ENCODE assay signal across 18 mouse cellular contexts in the genomic region with DNA sequence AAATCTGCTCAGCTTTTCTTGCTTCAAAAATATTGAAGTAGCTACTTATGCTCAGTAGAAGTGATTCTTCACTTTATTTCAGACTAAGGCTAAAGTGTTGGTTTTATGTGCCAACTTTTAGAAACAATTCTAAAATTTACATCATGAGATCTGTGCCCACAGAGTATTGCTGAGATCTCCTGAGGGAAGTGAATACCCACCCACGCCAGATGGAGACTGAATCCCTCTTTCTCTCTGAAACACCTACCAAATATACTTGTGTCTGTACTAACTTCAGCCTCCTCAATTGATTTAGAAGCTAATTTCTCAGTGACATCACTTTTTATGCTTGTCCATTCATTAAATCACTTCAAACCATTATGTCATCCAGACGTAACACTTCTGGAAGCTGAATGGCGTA.
A peak's percentile ranks its signal among the peaks of the same experiment; 100 is the strongest.
DNase-seq lines count a peak whose midpoint lies in the region; ATAC-seq lines count a peak whose summit lies in the region.
"Had no signal": no experiment of that assay in that cellular context is flagged by ENCODE, and none has a peak within 500 bp of the region (broad histone marks: within the 10 kb centered on the region; RNA-seq: fewer than 3 reads in every experiment).

No protein-coding gene starts in this region.

- DNase-seq in frontal cortex, postnatal 25 days (ENCODE audit: low spot score in 2 of 2), result no peak
- peak; percentile 87 for DNase-seq in brain, adult 2 months (ENCODE audit: low read depth, low spot score)
- DNase-seq in left cerebral cortex, postnatal 14 days (ENCODE audit: low spot score in 2 of 2), result peak; percentile 50 to 72
- DNase-seq in right cerebral cortex, postnatal 36 days (ENCODE audit: low spot score in 2 of 2), result peak; percentile 41 to 80
- no peak for DNase-seq in kidney, postnatal 4 days
- DNase-seq in c-Kit-positive CD71-positive TER-119-positive erythroid progenitor cells, embryonic 14.5 days (ENCODE audit: low spot score), result no peak
- DNase-seq: adrenal gland, adult 2 months; adrenal gland, postnatal 36 days; cerebellum, adult 8-10 months; cerebellum, postnatal 25 days; forebrain, postnatal 0 days; gastrocnemius, postnatal 10 days; heart, postnatal 10 days; kidney, postnatal 25 days; layer of hippocampus, postnatal 36 days had no signal

- intact Hi-C loops in left cerebral cortex, postnatal 14 days (cut with DNase I), result loop anchor here (10.0 kb wide), 1 partner anchor 890 kb away; no protein-coding TSS in a partner anchor

- peak; percentile 99 for ATAC-seq in frontal cortex, adult (ENCODE audit: low TSS enrichment)
- ATAC-seq: activated CD4-positive, CD25-positive, alpha-beta regulatory T cell, adult 4 months; forebrain, postnatal 0 days; intestine, postnatal 0 days had no signal

Comparison
In these comparisons a context has a peak if more than half of its experiments do, and no peak if none do; other contexts are left out.
1. DNase-seq: peak in brain, adult 2 months (single experiment), left cerebral cortex, postnatal 14 days (2 of 2) and right cerebral cortex, postnatal 36 days (2 of 2); none in frontal cortex, postnatal 25 days (0 of 2), kidney, postnatal 4 days (0 of 2) and c-Kit-positive CD71-positive TER-119-positive erythroid progenitor cells, embryonic 14.5 days (single experiment).